Mouse (Mus musculus): ENCODE measurements around the gene Ddhd1. TPM values are rescaled to one million over a fixed set of nuclear protein-coding genes. Genes with fewer than 3 reads are reported as not detected.

Ddhd1 gene
- 2.1 and 3.0 TPM in 2 replicates for polyA plus RNA-seq (2012; rRNA removed)

GRCm38 (mm10) chr14:45657641-45658611, at the start of gene Ddhd1:
Gene Ddhd1, minus strand, starts transcription at chr14:45658143.

Other genes starting within 250 kb of the Ddhd1 start
- 5.9 and 6.3 TPM in 2 replicates for gene Fermt2, start 128.0 kb downstream of the Ddhd1 start, polyA plus RNA-seq (2012; rRNA removed)